Mouse (Mus musculus) cerebellum, adult 9-10 months (tissue): ENCODE results near the gene Prex1.
"Not testable (repeated sequence)": the region's sequence is repeated elsewhere in the genome, so short reads cannot be mapped to it uniquely, and the experiment has no call there.

Experiments
- DNase-seq: peaks from one replicate; pipeline ENCODE4 v3.0.0; 2022

Prex1 gene

GRCm38 (mm10) chr2:166713690-166714426, at the start of gene Prex1:
Prex1 (minus strand) TSS chr2:166713832.
- peak; percentile 90 for DNase-seq

GRCm38 (mm10) chr2:166757969-166758368, 44.3 kb upstream of the Prex1 start:
- DNase-seq, result no peak

- DNase-seq, result no peak
Measured at GRCm38 (mm10) chr2:166754760-166755159, 41.1 kb upstream of the Prex1 start.

GRCm38 (mm10) chr2:166754194-166754593, 40.6 kb upstream of the Prex1 start:
- DNase-seq, result no peak

GRCm38 (mm10) chr2:166750620-166751191, 37.1 kb upstream of the Prex1 start:
- DNase-seq, result no peak

- not testable (repeated sequence) for DNase-seq
Measured at GRCm38 (mm10) chr2:166746261-166746913, 32.8 kb upstream of the Prex1 start.

GRCm38 (mm10) chr2:166745849-166746248, 32.2 kb upstream of the Prex1 start:
- DNase-seq, result no peak

- DNase-seq, result no peak
Measured at GRCm38 (mm10) chr2:166744433-166744832, 30.8 kb upstream of the Prex1 start.

- DNase-seq, result no peak
Measured at GRCm38 (mm10) chr2:166743504-166743903, 29.9 kb upstream of the Prex1 start.

- DNase-seq, result no peak
Measured at GRCm38 (mm10) chr2:166741445-166741844, 27.8 kb upstream of the Prex1 start.

- DNase-seq, result no peak
Measured at GRCm38 (mm10) chr2:166740396-166740795, 26.8 kb upstream of the Prex1 start.

- DNase-seq, result no peak
Measured at GRCm38 (mm10) chr2:166737307-166737706, 23.7 kb upstream of the Prex1 start.

GRCm38 (mm10) chr2:166735469-166736001, 21.9 kb upstream of the Prex1 start:
- DNase-seq, result no peak

- DNase-seq, result no peak
Measured at GRCm38 (mm10) chr2:166732860-166733259, 19.2 kb upstream of the Prex1 start.

- DNase-seq, result no peak
Measured at GRCm38 (mm10) chr2:166732146-166732545, 18.5 kb upstream of the Prex1 start.

GRCm38 (mm10) chr2:166731102-166731883, 17.7 kb upstream of the Prex1 start:
- DNase-seq, result not testable (repeated sequence)

GRCm38 (mm10) chr2:166730567-166730915, 16.9 kb upstream of the Prex1 start:
- DNase-seq, result no peak

GRCm38 (mm10) chr2:166729656-166730566, 16.3 kb upstream of the Prex1 start:
- DNase-seq, result no peak

GRCm38 (mm10) chr2:166729045-166729444, 15.4 kb upstream of the Prex1 start:
- no peak for DNase-seq

GRCm38 (mm10) chr2:166728261-166728680, 14.6 kb upstream of the Prex1 start:
- no peak for DNase-seq

- DNase-seq, result no peak
Measured at GRCm38 (mm10) chr2:166727790-166728189, 14.2 kb upstream of the Prex1 start.

- no peak for DNase-seq
Measured at GRCm38 (mm10) chr2:166726891-166727290, 13.3 kb upstream of the Prex1 start.
